Mouse (Mus musculus) c-Kit-positive CD71-positive TER-119-positive erythroid progenitor cells, embryonic 14.5 days (primary cell): Measurements from ENCODE around the gene Zic4.

Experiments
- DNase-seq: peaks from one replicate; pipeline ENCODE4 v3.0.0-alpha.2; 2013; ENCODE audit warnings: low spot score

The Zic4 gene

GRCm38 (mm10) chr9:91401471-91401870, 39.3 kb downstream of the Zic4 start:
- DNase-seq: no peak

DNA sequence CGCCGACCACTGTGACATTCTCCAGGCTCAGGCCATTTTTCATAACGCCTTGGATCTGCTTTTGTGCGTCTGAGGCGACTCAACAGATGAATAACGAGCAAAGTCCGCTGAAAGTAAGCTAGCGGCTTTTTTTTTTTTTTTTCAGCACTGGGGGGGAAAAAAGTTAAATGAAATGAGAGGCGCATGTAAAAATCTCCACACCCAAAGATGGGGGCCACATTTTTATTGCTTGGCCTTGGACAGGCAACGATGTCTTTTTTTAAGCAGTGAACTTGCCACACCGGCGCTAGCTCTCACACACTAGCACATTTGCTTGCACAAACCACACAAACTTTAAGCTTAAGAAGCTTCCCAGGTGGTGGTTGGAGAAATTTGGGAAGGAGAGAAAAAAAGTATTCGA, 42.0 kb downstream of the Zic4 start:
- DNase-seq: no peak

DNA sequence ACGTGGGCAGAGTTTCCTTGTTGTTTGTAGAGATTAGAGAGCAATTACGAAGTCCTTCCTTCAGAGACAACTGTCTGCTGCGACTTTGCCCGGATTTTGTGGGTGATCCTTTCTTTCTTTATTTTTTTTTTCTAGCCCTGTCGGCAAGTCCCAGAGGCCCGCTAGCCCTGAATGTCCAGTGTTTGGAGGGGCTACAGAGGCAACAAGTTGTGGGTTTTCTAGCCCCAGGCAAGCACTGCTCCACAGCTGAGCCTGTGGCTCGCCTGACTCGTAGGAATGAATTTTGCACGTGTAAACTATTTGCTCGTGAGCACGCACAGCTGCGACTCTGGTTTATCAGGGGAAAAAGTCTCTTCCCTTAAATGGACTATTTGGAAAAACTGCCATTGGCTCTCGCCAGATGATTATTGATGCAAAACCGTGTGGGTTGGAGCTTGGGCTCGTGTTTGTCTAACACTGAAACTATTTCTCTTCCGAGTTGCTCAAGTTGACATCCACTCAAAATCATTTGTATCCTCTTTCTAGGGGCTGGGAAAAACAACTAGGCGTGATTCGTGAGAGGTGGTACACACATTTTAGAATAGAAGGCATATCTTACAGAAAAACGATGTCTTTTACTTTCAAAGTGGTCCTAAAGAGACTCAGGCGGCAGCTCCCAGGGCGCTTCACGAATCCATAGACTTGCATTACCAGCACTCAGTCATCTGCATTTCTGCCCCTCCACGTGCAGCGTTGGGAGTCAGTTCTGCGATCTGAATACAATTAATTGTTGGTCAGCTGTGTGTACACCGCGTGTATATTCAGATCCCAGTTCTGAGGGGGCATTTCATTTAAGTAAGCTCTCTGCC, 42.9 kb downstream of the Zic4 start:
- DNase-seq: no peak

DNA sequence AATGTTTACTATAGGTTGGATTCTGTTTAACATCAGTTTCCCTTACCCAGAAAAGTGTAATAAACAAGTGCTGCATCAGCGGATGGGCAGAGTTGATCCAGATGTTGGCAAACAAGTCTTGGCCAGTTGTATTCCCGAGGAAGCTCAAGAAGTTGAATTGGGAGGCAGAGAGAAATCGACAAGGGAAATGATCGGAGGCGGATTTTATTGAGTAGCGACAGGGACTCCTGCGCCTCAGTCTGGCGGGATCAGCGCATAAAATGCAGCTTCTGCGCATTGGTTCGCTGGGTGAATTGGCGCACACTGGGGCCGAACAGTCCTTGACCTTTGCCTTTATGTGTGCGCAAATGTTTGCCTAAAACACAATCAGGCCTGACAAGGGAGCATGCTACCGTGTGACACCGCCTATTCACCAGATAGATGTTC, 43.6 kb downstream of the Zic4 start:
- DNase-seq: no peak

DNA sequence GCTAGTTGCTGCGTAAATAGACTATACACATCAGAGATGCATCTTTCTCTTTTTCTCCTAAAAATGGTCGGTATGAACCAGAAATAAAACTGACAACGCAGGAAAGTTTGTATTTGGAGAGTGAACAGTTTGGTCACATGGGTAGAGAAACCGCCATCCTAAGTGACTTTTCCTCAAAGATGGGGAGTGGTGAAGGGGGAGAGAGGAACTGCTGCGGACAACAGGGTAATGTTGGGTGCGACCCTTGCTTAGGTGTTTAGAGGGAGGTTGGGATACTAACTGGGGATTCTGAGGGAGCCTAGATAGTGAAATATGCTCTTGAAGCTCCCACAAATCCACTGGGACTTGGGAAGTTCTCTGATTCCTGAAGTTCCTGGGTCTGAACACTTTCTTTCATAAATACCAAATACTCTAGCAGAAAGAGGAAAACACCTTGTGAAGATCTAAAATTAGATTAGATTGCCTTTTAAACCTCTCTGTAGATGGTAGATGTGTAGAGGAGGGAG, 44.1 kb downstream of the Zic4 start:
- DNase-seq: no peak

DNA sequence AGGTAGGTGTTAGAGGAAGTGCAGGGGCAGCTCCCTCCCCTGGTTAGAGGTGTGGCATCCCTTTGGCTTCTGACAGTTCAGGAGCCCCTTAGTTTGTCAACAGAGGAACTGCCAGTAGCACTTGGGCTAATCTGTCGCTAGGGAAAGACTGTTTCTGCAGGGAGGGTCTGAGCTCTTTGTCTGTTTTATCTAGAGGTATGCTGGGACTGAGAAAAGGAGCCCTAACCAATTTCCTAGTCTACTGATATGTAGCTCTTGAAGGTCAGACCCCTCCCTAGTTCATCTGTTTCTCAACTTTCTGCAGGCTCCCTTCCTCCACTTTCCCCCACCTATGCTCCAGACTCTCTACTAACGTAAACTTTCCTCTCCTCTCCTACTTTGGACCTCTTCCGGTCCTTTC, 47.6 kb downstream of the Zic4 start:
- no peak for DNase-seq

DNA sequence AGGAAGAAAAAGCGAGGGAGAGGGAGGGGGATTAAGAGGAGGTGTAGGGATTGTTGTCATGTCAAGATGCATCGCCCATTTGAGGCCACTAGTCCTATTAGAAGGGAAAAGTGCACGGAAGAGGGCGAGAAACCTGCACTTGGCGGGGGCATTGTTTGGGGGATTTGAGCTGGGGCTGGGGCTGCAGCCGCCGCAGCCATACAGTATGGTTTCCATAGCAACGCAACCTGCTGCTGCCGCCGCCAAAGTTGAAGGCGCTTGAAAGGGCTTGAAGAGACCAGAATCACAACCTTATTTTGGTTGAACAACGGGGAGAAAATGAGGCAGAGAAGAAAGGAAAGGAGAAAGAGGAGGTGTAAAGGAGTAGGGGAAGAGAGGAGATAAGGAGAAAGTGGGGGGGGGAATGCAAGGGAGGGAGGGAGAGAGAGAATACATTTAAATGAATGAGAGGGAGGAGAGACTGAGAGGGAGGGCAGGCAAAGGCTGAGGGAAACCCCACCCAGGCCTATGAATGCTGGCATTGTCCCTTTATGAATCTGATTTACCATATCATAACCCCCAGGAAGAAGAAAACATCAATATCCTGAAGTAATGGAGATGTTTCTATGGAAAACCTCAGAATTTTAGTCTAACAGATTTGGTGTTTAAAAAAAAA, 51.9 kb downstream of the Zic4 start:
- no peak for DNase-seq

DNA sequence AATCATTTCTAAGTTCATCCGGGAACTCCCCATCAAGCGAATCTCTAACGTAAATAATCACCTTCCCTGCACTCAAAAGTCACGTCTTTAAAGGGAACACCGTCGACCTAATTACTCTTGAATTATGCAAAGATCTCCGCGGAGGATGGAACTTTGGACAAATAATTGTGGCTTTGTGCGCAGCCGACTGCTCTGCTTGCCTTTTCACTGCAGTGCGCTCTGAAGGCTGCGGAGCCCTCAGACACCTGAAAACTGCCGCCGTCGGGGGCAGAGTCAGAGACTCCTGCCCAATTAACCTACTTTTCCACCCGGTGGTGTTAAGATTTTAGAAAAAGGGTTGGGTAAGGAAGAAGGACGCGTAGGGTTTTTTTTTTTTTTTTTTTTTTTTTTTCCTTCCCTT, 58.2 kb downstream of the Zic4 start:
- no peak for DNase-seq
